Mouse (Mus musculus) cortical plate, adult 2 months (tissue): ENCODE results near the gene Stk11. TPM values are rescaled to one million over a fixed set of nuclear protein-coding genes. Genes with fewer than 3 reads are reported as not detected.

Experiments
- H3K27ac ChIP-seq: fragments of 200-500 bp; 2 replicates; pipeline ENCODE4 v1.5.1; 2012; ENCODE audit warnings: low read length, control low read depth, inconsistent platforms; ENCODE audit not compliant: insufficient read depth
- H3K4me1 ChIP-seq: fragments of 200-500 bp; 2 replicates; pipeline ENCODE4 v1.6.1; 2011; ENCODE audit warnings: low read length; ENCODE audit not compliant: control insufficient read depth, insufficient read depth
- H3K4me3 ChIP-seq: fragments of 200-500 bp; 2 replicates; pipeline ENCODE4 v1.5.1; 2011; ENCODE audit warnings: mild to moderate bottlenecking, low read length, control low read depth; ENCODE audit not compliant: insufficient read depth
- CTCF ChIP-seq: fragments of 200-500 bp; IDR thresholded peaks from 2 replicates; pipeline ENCODE4 v1.5.1; 2011; ENCODE audit warnings: mild to moderate bottlenecking, control low read depth, low read length; ENCODE audit not compliant: insufficient read depth; ENCODE audit errors: extremely low read depth
- POLR2A ChIP-seq: fragments of 200-500 bp; IDR thresholded peaks from 2 replicates; pipeline ENCODE4 v1.6.1; 2011; ENCODE audit warnings: mild to moderate bottlenecking, low read length, control low read depth; ENCODE audit not compliant: insufficient read depth; ENCODE audit errors: extremely low read depth
- polyA plus RNA-seq: library from polyadenylated mRNA; depleted of rRNA; stranded (reverse); fragments of >200 nt; gene quantifications from 2 replicates; pipeline ENCODE4 v1.2.3, GENCODE M21; 2012

Gene Stk11
- polyA plus RNA-seq, 1 experiment, result 94.2 TPM

GRCm38 (mm10) chr10:80127920-80128319, 12.3 kb downstream of the Stk11 start:
- no peak overlapping the region for H3K4me3 ChIP-seq
- no peaks in the 10 kb centered on the region; the same call in 1 of the 2 replicates for H3K4me1 ChIP-seq
- no peak overlapping the region for H3K27ac ChIP-seq
- TF ChIP-seq CTCF, result no peak
- no peak for TF ChIP-seq POLR2A

- TF ChIP-seq CTCF (no peak), POLR2A (0 out of 2 replicates have a peak, but pooled peaks have one; percentile 27)
- Histone ChIP-seq H3K27ac (no peak overlapping the region), H3K4me1 (no peaks in the 10 kb centered on the region; the same call in 1 of the 2 replicates), H3K4me3 (no peak overlapping the region)
Measured at GRCm38 (mm10) chr10:80129846-80130245, 14.2 kb downstream of the Stk11 start.

- no peaks in the 10 kb centered on the region; the same call in 1 of the 2 replicates for H3K4me1 ChIP-seq
- no peak overlapping the region for H3K4me3 ChIP-seq
- TF ChIP-seq CTCF (no peak), POLR2A (peak; percentile 32; the same call in 1 of the 2 replicates)
- no peak overlapping the region for H3K27ac ChIP-seq
Measured at GRCm38 (mm10) chr10:80130403-80131031, 14.9 kb downstream of the Stk11 start.

GRCm38 (mm10) chr10:80131316-80131951, 15.8 kb downstream of the Stk11 start:
- TF ChIP-seq POLR2A, result peak; percentile 43; the same call in 1 of the 2 replicates
- no peak for TF ChIP-seq CTCF
- Histone ChIP-seq H3K4me3 (no peak overlapping the region), H3K4me1 (no peaks in the 10 kb centered on the region; the same call in 1 of the 2 replicates), H3K27ac (no peak overlapping the region)

- Histone ChIP-seq H3K4me3 (no peak overlapping the region), H3K27ac (no peak overlapping the region), H3K4me1 (no peaks in the 10 kb centered on the region; the same call in 1 of the 2 replicates)
- TF ChIP-seq CTCF (no peak), POLR2A (no peak)
Measured at GRCm38 (mm10) chr10:80131952-80132350, 16.3 kb downstream of the Stk11 start.

GRCm38 (mm10) chr10:80133226-80133849, 17.7 kb downstream of the Stk11 start:
- Histone ChIP-seq H3K4me1 (no peaks in the 10 kb centered on the region), H3K4me3 (no peak overlapping the region), H3K27ac (no peak overlapping the region)
- TF ChIP-seq CTCF (no peak), POLR2A (no peak)

GRCm38 (mm10) chr10:80134421-80134820, 18.8 kb downstream of the Stk11 start:
- no peaks in the 10 kb centered on the region for H3K4me1 ChIP-seq
- no peak for TF ChIP-seq POLR2A
- TF ChIP-seq CTCF, result no peak
- no peak overlapping the region for H3K4me3 ChIP-seq
- H3K27ac ChIP-seq, result no peak overlapping the region

GRCm38 (mm10) chr10:80135161-80135560, 19.6 kb downstream of the Stk11 start:
- no peak for TF ChIP-seq POLR2A
- no peak for TF ChIP-seq CTCF
- no peak overlapping the region for H3K4me3 ChIP-seq
- no peak overlapping the region for H3K27ac ChIP-seq

GRCm38 (mm10) chr10:80135641-80136040, 20.0 kb downstream of the Stk11 start:
- Histone ChIP-seq H3K4me1 (no peaks in the 10 kb centered on the region), H3K4me3 (no peak overlapping the region), H3K27ac (no peak overlapping the region)
- no peak for TF ChIP-seq POLR2A
- TF ChIP-seq CTCF, result no peak

More at GRCm38 (mm10) chr10:80135161-80135560, 19.6 kb downstream of the Stk11 start:
- H3K4me1 ChIP-seq, result no peaks in the 10 kb centered on the region
